Mouse (Mus musculus): ENCODE data around the gene Rtl10. TPM values are rescaled to one million over a fixed set of nuclear protein-coding genes. Genes with fewer than 3 reads are reported as not detected.

Rtl10 gene
- total and polyA plus RNA-seq, 3 experiments: 5.9 to 13.3 TPM; not detected in 1

DNA sequence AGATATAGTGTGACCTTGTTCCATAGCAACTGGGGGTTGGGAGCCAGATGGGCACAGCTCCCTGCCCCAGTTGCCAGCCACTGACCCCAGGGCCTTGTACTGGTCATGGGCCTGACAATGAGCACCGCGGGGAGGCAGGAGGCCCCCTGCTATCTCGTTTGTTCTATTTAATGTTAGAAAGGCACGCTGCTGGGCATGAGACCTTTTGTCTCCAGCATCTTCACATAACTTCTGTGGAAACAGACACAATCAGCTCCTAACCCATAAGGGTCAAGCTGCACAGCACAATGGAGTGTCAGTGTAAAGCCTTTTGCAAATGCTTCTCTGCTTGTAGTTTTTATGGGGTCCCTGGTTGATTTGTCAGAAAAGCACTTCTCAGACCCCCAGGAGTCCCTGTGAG lies 14.3 kb upstream of the Rtl10 start:
- Histone ChIP-seq H3K4me1 (ENCODE audit: control insufficient read depth in 1 of 2, insufficient read depth in 2 of 2, low read length in 2 of 2) (peaks cover 2 to 13% of the 10 kb centered on the region in 2 experiments; a peak in 3 of 4 replicates), H3K27me3 (ENCODE audit: control insufficient read depth in 1 of 2, insufficient read depth in 2 of 2, low read length in 2 of 2) (no peaks in the 10 kb centered on the region), H3K36me3 (ENCODE audit: control insufficient read depth in 1 of 2, insufficient read depth in 2 of 2, low read length in 2 of 2) (peaks cover 0 to 6% of the 10 kb centered on the region in 2 experiments; a peak in 1 of 4 replicates), H3K79me2 (ENCODE audit: control insufficient read depth, insufficient read depth, low read length, poor library complexity) (no peaks in the 10 kb centered on the region), H3K9ac (ENCODE audit: control insufficient read depth, low read depth, low read length, poor library complexity, severe bottlenecking) (no peak overlapping the region), H3K4me3 (ENCODE audit: control insufficient read depth in 1 of 2, insufficient read depth in 1 of 2, low read depth in 2 of 2, low read length in 2 of 2) (no peak overlapping the region), H3K9me3 (replicated peaks; ENCODE audit: insufficient read depth, low read length) (no peaks in the 10 kb centered on the region), H3K27ac (ENCODE audit: control insufficient read depth, low read depth, low read length) (no peak overlapping the region)
- DNase-seq (ENCODE audit: low read depth, low spot score): no peak
- TF ChIP-seq MXI1 (IDR thresholded peaks at IDR 0.05; ENCODE audit: low read depth, low read length) (no peak), NELFE (IDR thresholded peaks at IDR 0.05; ENCODE audit: low read depth, low read length) (no peak), CHD1 (IDR thresholded peaks at IDR 0.05; ENCODE audit: low read depth, low read length) (no peak), HCFC1 (IDR thresholded peaks at IDR 0.05; ENCODE audit: low read depth, low read length) (no peak), TAL1 (IDR thresholded peaks at IDR 0.05; ENCODE audit: low read length) (no peak), SMC3 (IDR thresholded peaks at IDR 0.05; ENCODE audit: low read depth, low read length) (no peak), USF2 (IDR thresholded peaks at IDR 0.05; ENCODE audit: borderline replicate concordance in 1 of 2, insufficient read depth in 1 of 2, low read depth in 1 of 2, low read length in 2 of 2) (no peak), ZKSCAN1 (IDR thresholded peaks at IDR 0.05; ENCODE audit: low read depth, low read length) (no peak), RAD21 (IDR thresholded peaks at IDR 0.05; ENCODE audit: low read depth, low read length) (no peak)

DNA sequence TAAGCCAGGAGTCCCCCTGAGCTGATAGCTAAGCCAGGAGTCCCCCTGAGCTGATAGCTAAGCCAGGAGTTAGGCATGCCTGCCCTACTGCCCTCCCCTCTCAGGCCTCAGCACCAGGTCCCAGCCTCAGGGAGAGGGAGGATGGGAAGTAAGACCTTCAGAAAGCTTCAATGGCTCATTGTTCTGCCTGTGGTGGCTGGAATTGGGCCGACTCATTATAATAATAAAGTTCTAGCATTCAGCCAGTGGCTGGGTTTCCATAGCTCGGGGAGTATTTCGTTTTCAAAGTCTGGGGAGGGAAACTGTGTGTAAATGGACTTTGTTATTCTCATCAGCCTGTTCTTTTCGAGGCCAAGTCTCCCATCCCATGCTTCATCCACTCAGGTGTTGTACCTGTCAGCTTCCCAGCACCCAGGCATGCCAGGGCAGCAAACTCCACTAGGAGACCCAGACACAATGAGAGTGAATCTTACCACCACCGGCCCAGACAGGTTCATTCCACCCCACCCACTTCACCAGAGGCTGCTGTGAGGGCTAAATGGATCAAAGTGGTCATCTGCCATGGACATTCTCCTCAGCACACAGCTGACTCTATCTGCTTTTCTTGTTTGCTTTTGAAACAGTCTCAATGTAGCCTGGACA lies 13.8 kb upstream of the Rtl10 start:
- Histone ChIP-seq H3K4me3 (ENCODE audit: control insufficient read depth in 1 of 2, insufficient read depth in 1 of 2, low read depth in 2 of 2, low read length in 2 of 2) (no peak overlapping the region), H3K9ac (ENCODE audit: control insufficient read depth, low read depth, low read length, poor library complexity, severe bottlenecking) (no peak overlapping the region), H3K27ac (ENCODE audit: control insufficient read depth, low read depth, low read length) (no peak overlapping the region), H3K27me3 (ENCODE audit: control insufficient read depth in 1 of 2, insufficient read depth in 2 of 2, low read length in 2 of 2) (no peaks in the 10 kb centered on the region), H3K79me2 (ENCODE audit: control insufficient read depth, insufficient read depth, low read length, poor library complexity) (no peaks in the 10 kb centered on the region), H3K9me3 (replicated peaks; ENCODE audit: insufficient read depth, low read length) (no peaks in the 10 kb centered on the region), H3K36me3 (ENCODE audit: control insufficient read depth in 1 of 2, insufficient read depth in 2 of 2, low read length in 2 of 2) (peaks cover 0 to 6% of the 10 kb centered on the region in 2 experiments; a peak in 1 of 4 replicates), H3K4me1 (ENCODE audit: control insufficient read depth in 1 of 2, insufficient read depth in 2 of 2, low read length in 2 of 2) (peaks cover 2 to 13% of the 10 kb centered on the region in 2 experiments; a peak in 3 of 4 replicates)
- DNase-seq (ENCODE audit: low read depth, low spot score): no peak
- TF ChIP-seq TBP (IDR thresholded peaks at IDR 0.05; ENCODE audit: low read depth, low read length) (no peak), CHD2 (IDR thresholded peaks at IDR 0.05; ENCODE audit: low read length) (no peak)

DNA sequence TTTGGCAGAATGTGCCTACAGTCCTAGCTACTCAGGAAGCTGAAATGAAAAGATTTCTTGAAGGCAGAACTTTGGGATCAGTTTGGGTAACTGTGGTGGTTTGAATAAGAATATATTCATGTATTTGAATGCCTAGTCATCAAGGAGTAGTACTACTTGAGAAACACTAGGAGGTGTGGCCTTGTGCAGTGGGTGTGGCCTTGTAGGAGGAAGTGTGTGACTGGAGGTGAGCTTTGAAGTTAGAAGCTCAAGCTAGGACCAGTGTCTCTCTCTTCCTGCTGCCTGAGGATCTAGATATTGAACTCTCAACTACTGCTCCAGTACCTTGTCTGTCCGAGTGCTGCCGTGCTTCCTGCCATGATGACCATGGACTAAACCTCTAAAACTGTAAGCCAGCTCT lies 12.6 kb upstream of the Rtl10 start:
- peak; percentile 74 for DNase-seq (ENCODE audit: low read depth, low spot score)
- H3K36me3 ChIP-seq (ENCODE audit: control insufficient read depth in 1 of 2, insufficient read depth in 2 of 2, low read length in 2 of 2): peaks cover 0 to 8% of the 10 kb centered on the region in 2 experiments; a peak in 1 of 4 replicates
- H3K4me1 ChIP-seq (ENCODE audit: control insufficient read depth in 1 of 2, insufficient read depth in 2 of 2, low read length in 2 of 2): peaks cover 6 to 20% of the 10 kb centered on the region in 2 experiments; a peak in 3 of 4 replicates
- no peaks in the 10 kb centered on the region for H3K79me2 ChIP-seq (ENCODE audit: control insufficient read depth, insufficient read depth, low read length, poor library complexity)
- TF ChIP-seq EP300 (IDR thresholded peaks at IDR 0.05; ENCODE audit: low read depth in 1 of 2, low read length in 2 of 2) (0 out of 4 replicates have a peak, but pooled peaks of 1 of the 2 experiments have one; percentile 4), TBP (IDR thresholded peaks at IDR 0.05; ENCODE audit: low read depth, low read length) (no peak)
- no peaks in the 10 kb centered on the region for H3K9me3 ChIP-seq (replicated peaks; ENCODE audit: insufficient read depth, low read length)
- H3K27me3 ChIP-seq (ENCODE audit: control insufficient read depth in 1 of 2, insufficient read depth in 2 of 2, low read length in 2 of 2): no peaks in the 10 kb centered on the region
- H3K4me3 ChIP-seq (ENCODE audit: control insufficient read depth in 1 of 2, insufficient read depth in 1 of 2, low read depth in 2 of 2, low read length in 2 of 2): no peak overlapping the region
- H3K27ac ChIP-seq (ENCODE audit: control insufficient read depth, low read depth, low read length): no peak overlapping the region
- H3K9ac ChIP-seq (ENCODE audit: control insufficient read depth, low read depth, low read length, poor library complexity, severe bottlenecking): no peak overlapping the region
